Mouse (Mus musculus): Measurements from ENCODE around the gene Osbpl6.

Gene Osbpl6

DNA sequence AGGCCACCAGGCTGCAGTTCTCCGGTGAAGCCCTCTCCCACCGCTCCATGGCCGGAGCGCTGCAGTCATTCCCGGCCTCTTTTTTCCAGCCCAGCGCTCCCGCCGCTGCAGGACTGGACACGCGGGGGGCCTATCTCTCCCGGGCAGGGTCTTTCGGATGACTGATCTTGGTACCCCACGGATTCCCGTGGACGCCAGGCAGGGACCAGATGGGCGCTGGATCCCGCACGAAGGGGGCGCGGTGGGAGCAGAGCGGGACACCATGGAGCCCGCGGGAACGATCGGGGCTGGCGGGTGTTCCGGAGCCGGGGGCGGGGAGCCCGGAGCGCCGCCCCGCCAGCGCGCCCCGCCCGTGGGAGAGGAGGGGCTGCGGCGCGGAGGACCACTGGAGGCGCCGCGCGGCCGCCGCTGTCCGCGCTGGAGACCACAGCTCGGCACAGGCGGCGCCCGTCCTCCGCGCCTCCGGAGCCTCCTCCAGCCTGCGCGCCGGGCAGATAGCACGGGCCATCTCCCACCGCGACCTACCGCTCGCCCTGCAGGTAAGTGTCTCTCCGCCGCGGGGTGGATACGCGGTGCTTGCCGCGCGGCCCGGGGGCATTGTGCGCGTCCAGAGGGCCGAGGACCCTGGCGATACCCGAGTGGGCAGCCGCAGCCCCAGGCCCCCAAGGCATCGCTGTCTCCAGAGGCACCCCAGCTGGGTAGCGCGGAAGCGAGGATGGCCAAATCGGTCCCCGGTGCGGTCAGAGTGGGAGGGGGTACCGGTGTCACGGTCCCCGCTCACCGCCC, at the start of gene Osbpl6:
Osbpl6 (plus strand) TSS at position 358 of the 786 bp plus-strand sequence.
- in situ Hi-C loops (cut with MboI; ENCODE audit: low pct_unique_long_range_greater_than_20kb in 1 of 2, low sequenced_read_pairs in 2 of 2, unreplicated experiment in 1 of 2), result no loop called here

DNA sequence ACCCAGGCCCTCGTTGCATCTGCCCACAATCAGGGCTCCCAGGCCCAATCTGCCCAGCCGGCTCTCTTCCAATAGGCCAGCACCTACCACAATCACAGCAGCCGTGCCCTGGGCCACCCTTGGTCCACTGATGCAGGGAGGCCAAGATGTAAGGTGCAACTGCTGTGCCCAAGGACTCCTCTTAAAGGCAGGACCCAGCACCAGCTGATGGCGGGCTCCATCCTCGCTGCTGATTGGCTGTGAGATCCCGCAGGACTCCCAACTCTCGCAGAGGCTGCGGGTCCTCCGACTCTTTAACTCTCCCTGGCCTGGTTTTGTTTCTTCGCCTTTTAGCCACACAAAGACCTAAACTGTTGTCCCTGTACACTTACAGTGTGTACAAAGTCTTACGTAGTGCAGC, 46.1 kb upstream of the Osbpl6 start, which contains the start of gene Cyct:
Cyct (minus strand) TSS at position 225 of the 400 bp plus-strand sequence.
- in situ Hi-C loops (cut with MboI; ENCODE audit: low pct_unique_long_range_greater_than_20kb in 1 of 2, low sequenced_read_pairs in 2 of 2, unreplicated experiment in 1 of 2), result loop anchor here in 1 of 2 experiments (10.0 kb wide), 1 partner anchor 255 kb away; no protein-coding TSS in a partner anchor

DNA sequence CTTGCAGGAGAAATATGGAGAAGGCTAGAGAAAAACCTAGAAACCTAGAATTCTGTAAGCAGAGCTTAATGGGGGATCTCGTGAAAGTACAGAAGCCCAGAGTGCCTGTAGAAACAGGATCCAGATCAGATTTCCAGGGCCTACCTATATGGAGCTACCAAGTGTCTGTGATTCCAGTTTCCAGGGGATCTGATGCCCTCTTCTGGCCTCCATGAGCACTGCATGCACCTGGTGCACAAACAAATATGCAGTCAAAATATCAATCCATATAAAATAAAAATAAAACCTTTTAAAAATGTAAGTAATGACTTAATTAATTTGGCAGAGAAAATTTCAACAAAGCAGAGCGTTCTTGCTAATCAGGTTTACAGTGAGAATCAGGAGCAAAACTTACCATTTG, 44.2 kb upstream of the Osbpl6 start:
- in situ Hi-C loops (cut with MboI; ENCODE audit: low pct_unique_long_range_greater_than_20kb in 1 of 2, low sequenced_read_pairs in 2 of 2, unreplicated experiment in 1 of 2), result loop anchor here in 1 of 2 experiments (10.0 kb wide), 1 partner anchor 253 kb away; no protein-coding TSS in a partner anchor

DNA sequence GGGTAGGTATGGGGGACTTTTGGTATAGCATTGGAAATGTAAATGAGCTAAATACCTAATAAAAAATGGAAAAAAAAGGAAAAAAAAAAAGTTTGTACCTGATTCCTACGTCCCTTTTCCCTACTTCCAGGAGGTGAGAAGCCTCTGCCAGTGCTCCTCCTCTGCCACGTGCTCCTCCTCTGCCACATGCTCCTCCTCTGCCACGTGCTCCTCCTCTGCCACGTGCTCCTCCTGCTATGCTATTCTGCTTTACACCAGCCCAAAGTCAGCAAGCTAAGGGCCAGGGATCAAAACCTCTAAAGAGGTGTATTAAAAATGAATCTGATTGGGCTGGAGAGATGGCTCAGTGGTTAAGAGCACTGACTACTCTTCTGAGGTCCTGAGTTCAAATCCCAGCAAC, 40.5 kb upstream of the Osbpl6 start:
- in situ Hi-C loops (cut with MboI; ENCODE audit: low pct_unique_long_range_greater_than_20kb in 1 of 2, low sequenced_read_pairs in 2 of 2, unreplicated experiment in 1 of 2), result loop anchor here in 1 of 2 experiments (10.0 kb wide), 1 partner anchor 249 kb away; no protein-coding TSS in a partner anchor

DNA sequence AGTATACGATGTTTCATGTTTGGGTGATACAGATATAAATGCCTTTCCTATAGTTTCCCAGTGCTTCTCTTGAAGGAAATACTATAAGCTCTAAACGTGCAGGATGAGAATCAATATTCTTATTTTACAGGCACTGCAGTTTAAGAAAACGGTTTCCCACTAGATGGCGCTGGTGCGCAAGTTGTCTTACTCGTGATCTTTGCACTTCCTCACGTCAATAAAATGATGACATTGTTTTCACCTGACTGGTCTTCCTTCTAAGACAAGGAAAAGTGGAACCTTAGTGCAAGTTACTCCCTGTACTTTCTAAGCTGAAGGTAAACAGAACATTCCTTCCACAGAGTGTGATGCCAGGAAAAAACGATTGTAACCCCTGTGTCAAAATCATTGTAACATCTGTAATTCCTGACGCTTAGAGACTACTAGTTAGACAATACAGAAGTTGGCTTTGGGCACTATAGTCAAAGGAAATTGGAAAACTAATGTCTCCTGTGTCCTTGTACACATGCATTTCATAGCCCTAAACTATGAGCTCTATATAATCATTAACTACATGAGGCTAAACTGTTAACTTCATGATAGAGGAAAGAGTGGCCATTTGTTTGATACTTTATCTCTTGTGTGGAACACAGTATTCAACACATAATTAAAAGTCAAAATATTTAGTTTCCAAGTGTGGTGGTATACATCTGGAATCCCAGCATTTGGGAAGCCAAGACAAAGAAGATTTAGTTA, 39.0 kb upstream of the Osbpl6 start:
- in situ Hi-C loops (cut with MboI; ENCODE audit: low pct_unique_long_range_greater_than_20kb in 1 of 2, low sequenced_read_pairs in 2 of 2, unreplicated experiment in 1 of 2), result loop anchor here in 1 of 2 experiments (10.0 kb wide), 1 partner anchor 247 kb away; no protein-coding TSS in a partner anchor

DNA sequence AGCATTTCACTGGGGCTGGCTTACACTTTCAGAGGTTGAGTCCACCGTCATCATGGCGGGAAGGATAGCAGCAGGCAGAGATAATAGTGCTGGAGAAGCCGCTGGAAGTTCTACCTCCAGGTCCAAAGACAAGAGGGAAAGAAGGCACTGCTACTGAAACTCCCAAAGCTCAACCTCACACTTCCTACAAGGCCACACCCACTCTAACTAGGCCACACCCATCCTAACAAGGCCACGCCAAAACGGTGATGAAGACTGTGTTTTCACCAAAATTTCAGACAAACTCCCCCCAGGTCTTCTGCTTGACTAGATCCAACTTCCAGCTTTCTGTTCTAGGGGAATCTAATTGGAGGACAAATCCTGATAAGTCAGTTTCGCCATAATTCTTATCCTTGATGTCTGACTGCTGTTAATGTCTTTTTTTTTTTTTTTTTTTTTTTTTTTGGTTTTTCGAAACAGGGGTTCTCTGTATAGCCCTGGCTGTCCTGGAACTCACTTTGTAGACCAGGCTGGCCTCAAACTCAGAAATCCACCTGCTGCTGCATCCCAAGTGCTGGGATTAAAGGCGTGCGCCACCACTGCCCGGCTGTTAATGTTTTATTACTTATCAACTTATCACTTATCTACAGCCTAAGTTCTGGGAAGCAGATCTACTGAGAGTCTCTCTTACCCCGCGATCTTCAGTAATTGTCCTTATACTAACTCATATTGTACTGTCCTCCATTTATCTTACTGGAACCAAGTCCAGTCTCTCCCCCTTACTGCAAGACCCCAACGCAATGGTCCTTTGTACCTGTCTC, 37.2 kb upstream of the Osbpl6 start:
- in situ Hi-C loops (cut with MboI; ENCODE audit: low pct_unique_long_range_greater_than_20kb in 1 of 2, low sequenced_read_pairs in 2 of 2, unreplicated experiment in 1 of 2), result loop anchor here in 1 of 2 experiments (10.0 kb wide), 1 partner anchor 246 kb away; no protein-coding TSS in a partner anchor

DNA sequence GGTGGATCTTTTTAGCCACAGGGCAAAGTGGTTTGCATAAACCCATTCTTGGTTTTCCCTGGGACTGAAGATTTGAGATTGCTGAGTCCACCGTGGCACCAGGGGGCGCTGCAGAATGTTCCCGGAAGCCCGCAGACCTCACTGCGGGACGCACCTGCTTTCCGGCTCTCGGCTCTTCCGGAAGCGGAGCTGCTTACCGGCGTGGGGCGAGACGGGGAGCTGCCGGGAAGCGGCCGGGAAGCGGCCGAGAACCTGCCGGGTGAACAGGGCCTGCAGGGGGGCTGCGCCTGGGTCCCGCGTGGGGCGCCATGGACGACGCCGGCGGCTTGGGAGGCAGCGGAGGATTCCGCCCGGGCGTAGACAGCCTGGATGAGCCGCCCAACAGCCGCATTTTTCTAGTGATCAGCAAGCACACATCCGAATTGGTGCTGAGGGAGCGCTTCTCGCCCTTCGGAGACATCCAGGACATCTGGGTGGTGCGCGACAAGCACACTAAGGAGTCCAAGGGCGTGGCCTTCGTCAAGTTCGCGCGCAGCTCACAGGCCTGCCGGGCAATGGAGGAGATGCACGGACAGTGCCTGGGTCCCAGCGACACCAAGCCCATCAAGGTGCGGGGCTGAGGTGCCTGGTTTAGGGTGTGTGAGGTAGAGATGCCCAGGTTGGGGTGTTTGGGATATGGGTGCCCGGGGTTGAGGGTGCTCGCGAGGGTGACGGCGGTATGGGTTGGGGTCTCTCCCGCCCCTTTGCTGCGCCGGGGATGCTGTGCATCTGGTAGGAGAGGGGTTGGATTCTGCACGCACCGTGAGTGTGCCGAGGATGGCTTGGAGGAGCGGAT, 36.3 kb upstream of the Osbpl6 start, which contains the start of gene Rbm45:
Rbm45 (plus strand) TSS at position 164 of the 835 bp plus-strand sequence.
- in situ Hi-C loops (cut with MboI; ENCODE audit: low pct_unique_long_range_greater_than_20kb in 1 of 2, low sequenced_read_pairs in 2 of 2, unreplicated experiment in 1 of 2), result loop anchor here in 1 of 2 experiments (10.0 kb wide), 1 partner anchor 245 kb away; no protein-coding TSS in a partner anchor

DNA sequence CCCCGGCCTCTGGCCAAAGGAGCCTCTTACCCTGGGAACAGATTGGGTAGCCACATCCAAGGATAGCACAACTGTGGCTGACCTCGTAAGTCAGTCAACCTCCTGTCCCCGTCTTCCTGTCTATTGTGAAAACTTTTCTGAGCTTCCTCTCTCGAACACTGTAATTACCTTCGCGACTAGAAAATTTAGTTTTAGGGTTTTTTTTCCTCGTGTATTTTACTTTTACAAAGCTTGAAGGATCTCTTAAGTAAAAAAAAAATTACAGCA, 35.7 kb upstream of the Osbpl6 start:
- in situ Hi-C loops (cut with MboI; ENCODE audit: low pct_unique_long_range_greater_than_20kb in 1 of 2, low sequenced_read_pairs in 2 of 2, unreplicated experiment in 1 of 2), result no loop called here

DNA sequence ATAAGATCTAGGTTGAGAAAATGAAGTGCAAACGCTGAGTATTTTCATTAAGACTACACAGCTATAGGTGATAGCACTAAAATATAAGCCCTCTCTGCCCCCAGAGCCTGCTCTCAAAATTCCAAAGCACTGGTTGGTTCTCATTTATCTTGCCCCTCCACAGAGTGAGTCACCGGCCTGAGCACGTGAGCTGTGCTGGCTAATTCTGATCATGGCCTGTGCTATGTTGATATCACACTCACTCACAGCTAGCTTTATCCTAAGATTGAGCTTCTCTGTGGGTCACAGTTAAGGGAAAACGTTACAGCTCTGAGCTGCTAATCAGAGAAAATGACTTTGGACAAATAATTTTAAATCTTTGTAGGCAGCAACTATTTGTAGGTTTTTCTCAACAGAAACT, 34.1 kb upstream of the Osbpl6 start:
- in situ Hi-C loops (cut with MboI; ENCODE audit: low pct_unique_long_range_greater_than_20kb in 1 of 2, low sequenced_read_pairs in 2 of 2, unreplicated experiment in 1 of 2), result no loop called here

DNA sequence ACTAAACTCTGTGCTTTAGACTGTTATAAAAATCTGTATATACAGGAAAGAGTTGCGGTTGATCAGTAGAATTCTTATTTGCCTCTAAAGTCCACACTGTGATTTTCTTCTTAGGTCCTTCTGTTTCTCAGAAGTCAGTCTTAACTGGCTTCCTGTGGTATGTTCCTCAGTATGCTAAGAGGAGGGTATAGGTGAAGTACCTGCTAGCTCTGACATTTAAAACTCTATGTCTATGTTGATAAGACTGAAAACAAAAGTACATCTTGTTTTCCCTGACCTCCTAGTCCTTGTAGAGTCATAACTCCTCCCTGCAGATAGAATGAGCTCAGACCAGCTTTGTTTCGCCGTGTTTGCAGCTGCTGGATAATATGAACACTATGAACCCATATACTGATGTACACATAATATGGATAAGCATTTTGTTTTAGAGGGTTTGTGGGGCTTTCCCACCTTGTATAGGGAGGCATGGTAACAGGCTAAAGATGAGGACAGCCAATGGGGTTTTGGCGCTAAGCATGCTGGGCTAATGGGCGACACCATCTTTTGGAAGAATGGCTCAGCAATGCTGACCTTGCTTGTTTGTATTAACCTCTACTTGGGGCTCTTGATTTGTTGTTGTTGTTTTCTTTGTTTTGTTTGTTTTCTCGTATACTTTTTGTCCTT, 31.6 kb upstream of the Osbpl6 start:
- in situ Hi-C loops (cut with MboI; ENCODE audit: low pct_unique_long_range_greater_than_20kb in 1 of 2, low sequenced_read_pairs in 2 of 2, unreplicated experiment in 1 of 2), result no loop called here

DNA sequence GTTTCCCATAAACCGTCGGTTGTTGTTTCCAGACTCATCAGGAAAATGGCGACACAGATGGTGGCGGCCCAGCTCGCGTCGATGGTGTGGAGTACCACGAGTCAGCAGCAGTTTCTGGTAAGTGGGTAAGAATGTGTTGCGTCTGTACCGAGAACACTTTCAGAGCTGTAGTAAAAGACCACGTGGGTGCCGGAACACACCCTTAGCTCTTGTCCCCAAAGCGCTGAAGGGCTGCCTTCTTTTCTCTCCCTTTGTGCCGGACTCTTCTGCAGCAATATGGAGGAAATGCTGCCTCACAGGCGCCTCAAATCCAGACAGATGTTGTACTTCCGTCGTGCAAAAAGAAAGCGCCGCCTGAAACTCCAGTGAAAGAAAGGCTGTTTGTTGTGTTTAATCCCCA, 27.7 kb upstream of the Osbpl6 start:
- in situ Hi-C loops (cut with MboI; ENCODE audit: low pct_unique_long_range_greater_than_20kb in 1 of 2, low sequenced_read_pairs in 2 of 2, unreplicated experiment in 1 of 2), result no loop called here

DNA sequence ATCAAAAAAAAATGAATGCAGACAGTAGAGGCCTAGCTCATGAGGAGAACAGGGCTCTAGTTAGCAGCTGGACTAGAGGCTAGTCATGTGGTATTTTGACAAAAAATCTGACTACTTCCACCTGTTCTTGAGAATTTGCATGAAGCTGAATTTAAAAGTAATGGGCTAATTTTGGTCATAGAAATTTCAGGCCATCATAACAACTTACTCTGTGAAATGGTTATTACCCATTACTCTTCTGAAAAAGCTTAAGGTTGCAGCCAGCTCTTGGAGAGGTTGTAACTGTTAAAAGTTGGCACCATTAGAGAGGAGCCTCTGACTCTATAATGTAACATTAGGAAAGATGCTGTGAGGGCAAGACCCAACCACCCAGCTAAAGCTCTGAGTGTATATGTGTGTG, 19.8 kb upstream of the Osbpl6 start:
- in situ Hi-C loops (cut with MboI; ENCODE audit: low pct_unique_long_range_greater_than_20kb in 1 of 2, low sequenced_read_pairs in 2 of 2, unreplicated experiment in 1 of 2), result no loop called here

DNA sequence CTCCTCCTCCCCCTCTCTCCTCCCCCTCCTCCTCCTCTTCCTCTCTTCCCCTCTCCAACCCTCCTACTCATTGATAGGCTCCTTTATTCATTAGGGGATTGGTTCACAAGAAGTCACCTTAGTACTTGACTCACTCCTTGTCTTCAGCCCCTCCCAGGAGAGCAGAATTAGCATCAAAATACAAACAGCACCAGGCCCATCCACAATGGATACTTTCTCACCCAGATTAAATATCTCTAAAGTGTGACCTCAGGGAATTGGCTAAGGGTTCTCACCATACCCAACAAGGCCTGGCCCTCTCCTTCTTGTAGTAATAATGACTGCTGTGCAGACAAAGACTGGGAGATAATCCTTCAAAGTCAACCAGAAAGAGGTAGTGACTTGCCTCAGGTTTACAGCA, 6.1 kb upstream of the Osbpl6 start:
- in situ Hi-C loops (cut with MboI; ENCODE audit: low pct_unique_long_range_greater_than_20kb in 1 of 2, low sequenced_read_pairs in 2 of 2, unreplicated experiment in 1 of 2), result no loop called here

DNA sequence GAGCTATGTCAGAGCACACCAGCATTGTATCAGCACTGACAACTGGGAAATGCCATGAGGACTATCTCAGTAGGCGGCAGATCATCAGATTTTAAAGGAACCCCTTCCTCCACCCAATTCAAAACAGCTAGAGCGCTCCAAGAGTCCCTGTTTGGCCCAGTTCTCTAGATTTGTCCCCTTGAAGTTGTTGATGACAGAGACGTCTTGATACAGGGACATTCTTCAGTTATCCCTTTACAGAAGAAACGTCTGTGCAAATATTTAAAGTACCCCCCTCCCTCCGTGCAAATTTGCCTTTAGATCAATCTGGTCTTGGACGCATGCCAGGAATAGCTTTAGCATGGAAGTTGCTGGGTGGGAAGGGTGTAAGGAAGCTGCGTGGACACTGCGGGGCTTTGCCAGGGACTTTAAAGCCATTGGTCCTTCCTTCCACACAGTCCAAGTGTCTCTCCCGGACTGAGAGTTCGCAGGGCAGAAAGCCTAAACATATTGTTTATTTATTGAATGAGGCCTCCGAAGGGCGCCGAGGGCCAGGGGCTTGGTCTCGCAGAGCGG, 635 bp upstream of the Osbpl6 start:
- in situ Hi-C loops (cut with MboI; ENCODE audit: low pct_unique_long_range_greater_than_20kb in 1 of 2, low sequenced_read_pairs in 2 of 2, unreplicated experiment in 1 of 2), result no loop called here

DNA sequence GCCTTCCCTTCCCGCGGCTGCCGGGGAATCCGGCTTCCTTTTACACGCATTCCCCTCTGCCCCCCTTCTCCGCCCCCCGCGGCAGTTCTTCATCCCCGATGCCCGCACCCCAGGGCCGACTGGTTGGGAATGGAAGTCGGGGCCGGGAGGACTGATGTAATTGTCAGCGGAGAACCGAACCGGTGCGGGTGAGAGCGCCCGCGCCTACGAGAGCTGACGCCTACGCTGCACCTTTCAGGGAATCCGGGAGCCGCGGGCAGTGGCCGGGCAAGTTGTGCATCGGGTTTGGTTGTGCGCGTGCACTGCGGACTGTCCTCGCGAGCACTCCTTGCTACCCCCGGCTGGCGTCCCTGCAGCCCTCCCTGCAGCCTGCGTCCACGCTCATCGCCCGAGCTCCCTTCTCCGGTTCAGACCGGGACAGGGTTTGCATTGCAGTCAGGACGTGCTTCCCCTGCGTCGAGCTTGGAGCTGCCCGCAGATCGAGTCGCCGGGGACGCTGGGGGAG, 681 bp downstream of the Osbpl6 start:
- in situ Hi-C loops (cut with MboI; ENCODE audit: low pct_unique_long_range_greater_than_20kb in 1 of 2, low sequenced_read_pairs in 2 of 2, unreplicated experiment in 1 of 2), result no loop called here

DNA sequence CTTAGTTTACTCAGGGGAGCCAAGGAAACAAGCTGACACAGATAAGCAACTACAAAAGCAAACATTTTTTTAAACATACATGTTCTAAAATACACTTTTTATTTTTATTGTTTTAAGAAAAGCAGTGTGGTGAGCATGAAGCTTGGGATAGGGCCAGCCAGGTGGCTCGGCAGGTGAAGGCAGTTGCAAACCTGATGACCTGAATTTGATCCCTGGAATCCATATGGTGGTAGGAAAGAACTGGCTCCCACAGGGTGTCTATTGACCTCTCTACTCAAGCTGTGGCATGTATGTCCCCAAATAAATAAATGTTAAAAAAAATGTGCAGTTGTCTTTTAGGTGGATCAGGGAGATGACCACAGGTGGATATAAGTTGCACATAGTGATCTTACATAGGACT, 3.2 kb downstream of the Osbpl6 start:
- in situ Hi-C loops (cut with MboI; ENCODE audit: low pct_unique_long_range_greater_than_20kb in 1 of 2, low sequenced_read_pairs in 2 of 2, unreplicated experiment in 1 of 2), result no loop called here

DNA sequence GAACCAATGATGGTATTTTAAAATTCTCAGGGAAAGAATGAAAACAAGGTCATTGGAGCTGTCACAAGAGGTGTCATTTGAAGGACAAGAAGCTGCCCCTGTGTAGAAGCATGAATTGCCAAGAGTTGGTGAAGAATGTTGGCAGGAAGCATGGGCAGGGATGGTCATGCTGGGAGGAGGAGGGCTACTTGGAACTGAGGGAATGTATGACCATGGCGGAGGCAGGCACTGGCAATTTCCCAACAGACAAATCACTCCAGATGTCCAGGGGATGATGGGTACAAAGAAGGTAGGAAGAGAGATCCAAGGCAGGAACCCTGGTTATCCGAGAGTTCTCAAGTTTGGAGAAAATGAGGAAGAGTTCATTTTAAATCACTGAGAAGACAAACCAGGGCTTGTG, 3.7 kb downstream of the Osbpl6 start:
- in situ Hi-C loops (cut with MboI; ENCODE audit: low pct_unique_long_range_greater_than_20kb in 1 of 2, low sequenced_read_pairs in 2 of 2, unreplicated experiment in 1 of 2), result no loop called here

All from mouse embryonic stem cell (cell line).